8 mouse cellular contexts compared by ENCODE assay signal in genomic region chr1:133134071-133134470, GRCm38 (mm10). TPM values are rescaled to one million over a fixed set of nuclear protein-coding genes. Genes with fewer than 3 reads are reported as not detected.
DNase-seq lines count a peak whose midpoint lies in the region; ATAC-seq lines count a peak whose summit lies in the region.

No protein-coding gene starts in this region.

- ATAC-seq in hindbrain, embryonic 11.5 days (ENCODE audit: low FRiP score), result no peak
- no peak for ATAC-seq in inflammation-experienced regulatory T-cells, adult 6 months
- no peak for ATAC-seq in monocyte, adult 5-6 weeks (replicated peaks; ENCODE audit: insufficient number of reproducible peaks, low FRiP score, low TSS enrichment, poor library complexity, severe bottlenecking)

- 21% methylated on average over 4 of the region's 4 CpGs for WGBS in hindbrain, embryonic 11.5 days

- H3K4me1 ChIP-seq in hindbrain, embryonic 11.5 days (replicated peaks; ENCODE audit: control insufficient read depth, insufficient read depth, low read length), result peaks cover 20% of the 10 kb centered on the region

- H3K9me3 ChIP-seq in hindbrain, embryonic 11.5 days (ENCODE audit: control insufficient read depth, low read length), result no peaks in the 10 kb centered on the region

- H3K4me3 ChIP-seq in hindbrain, embryonic 11.5 days (ENCODE audit: low read depth, low read length), result peak overlapping the region; percentile 98

- H3K4me2 ChIP-seq in hindbrain, embryonic 11.5 days (replicated peaks; ENCODE audit: low read depth, low read length), result peak overlapping the region; percentile 98

- H3K9ac ChIP-seq in hindbrain, embryonic 11.5 days (ENCODE audit: low read depth, low read length), result peak overlapping the region; percentile 51

- H3K27ac ChIP-seq in hindbrain, embryonic 11.5 days (ENCODE audit: low read depth, low read length), result no peak overlapping the region

- H3K27me3 ChIP-seq in hindbrain, embryonic 11.5 days (ENCODE audit: control insufficient read depth, insufficient read depth, low read length), result no peaks in the 10 kb centered on the region

- no peaks in the 10 kb centered on the region for H3K36me3 ChIP-seq in hindbrain, embryonic 11.5 days (ENCODE audit: control insufficient read depth, insufficient read depth, low read length)

- DNase-seq in adrenal gland, adult (ENCODE audit: inconsistent age in 2 of 2, low spot score in 1 of 2), result peak; percentile 41 to 80
- no peak for DNase-seq in adrenal gland, adult 8-10 months
- peak; percentile 62 for DNase-seq in adipocyte (ENCODE audit: low spot score)
- DNase-seq in hindbrain, embryonic 11.5 days (ENCODE audit: low spot score), result no peak
- peak; percentile 63 for DNase-seq in liver
- DNase-seq in testis, postnatal 14 days (ENCODE audit: low spot score), result peak; percentile 22

RNA-seq across cellular contexts. Expression of gene Ppp1r15b, which starts 3.1 kb away (rescaled TPM):
- 10 to 100 TPM; 67.1 to 80.6 (median 71.1) TPM for total RNA-seq in adrenal gland, adult 8-10 months (2022)
- 37.8 and 48.7 TPM in 2 replicates for polyA plus RNA-seq in hindbrain, embryonic 11.5 days (2014; fragmentation: Nextera tagmentation; extraction: Ambion mirVana)
- polyA plus RNA-seq in inflammation-experienced regulatory T-cells, adult 6 months (2017; shearing (Covaris generic)), result 10 to 100 TPM; 20.8 to 26.0 (median 23.6) TPM
- total RNA-seq in monocyte, adult 5-6 weeks (2017), result 173 to 191 TPM (median 177 TPM) in 3 replicates

RNA-seq across cellular contexts. Expression of gene Plekha6, which starts 29.9 kb away (rescaled TPM):
- total RNA-seq in adrenal gland, adult 8-10 months (2022), result 10 to 100 TPM; 16.1 to 56.7 (median 33.1) TPM
- polyA plus RNA-seq in hindbrain, embryonic 11.5 days (2014; fragmentation: Nextera tagmentation; extraction: Ambion mirVana), result 14.6 and 22.1 TPM in 2 replicates
- polyA plus RNA-seq in inflammation-experienced regulatory T-cells, adult 6 months (2017; shearing (Covaris generic)), result under 1 TPM in 1 of 3 experiments, not detected in 2; 0.25 TPM
- total RNA-seq in monocyte, adult 5-6 weeks (2017), result 5.7 to 6.3 TPM (median 5.7 TPM) in 3 replicates

Comparison
In these comparisons a context has a peak if more than half of its experiments do, and no peak if none do; other contexts are left out.
1. DNase-seq: peak in adrenal gland, adult (2 of 2), adipocyte (single experiment), liver (single experiment) and testis, postnatal 14 days (single experiment); none in adrenal gland, adult 8-10 months (single experiment) and hindbrain, embryonic 11.5 days (single experiment).